Mouse (Mus musculus) thymus, adult 2 months (tissue): ENCODE results near the gene Rsad1.

Experiments used
- CTCF ChIP-seq: fragments of 200-500 bp; IDR thresholded peaks from 2 replicates; pipeline ENCODE4 v1.5.1; 2012; ENCODE audit warnings: mild to moderate bottlenecking, control low read depth, low read length, moderate library complexity, borderline replicate concordance; ENCODE audit not compliant: control insufficient read depth, poor library complexity, insufficient read depth; ENCODE audit errors: extremely low read depth
- POLR2A ChIP-seq: fragments of 200-500 bp; IDR thresholded peaks from 2 replicates; pipeline ENCODE4 v1.6.1; 2012; ENCODE audit warnings: mild to moderate bottlenecking, low read length, control low read depth, moderate library complexity; ENCODE audit not compliant: control insufficient read depth, poor library complexity, insufficient read depth; ENCODE audit errors: extremely low read depth

DNA sequence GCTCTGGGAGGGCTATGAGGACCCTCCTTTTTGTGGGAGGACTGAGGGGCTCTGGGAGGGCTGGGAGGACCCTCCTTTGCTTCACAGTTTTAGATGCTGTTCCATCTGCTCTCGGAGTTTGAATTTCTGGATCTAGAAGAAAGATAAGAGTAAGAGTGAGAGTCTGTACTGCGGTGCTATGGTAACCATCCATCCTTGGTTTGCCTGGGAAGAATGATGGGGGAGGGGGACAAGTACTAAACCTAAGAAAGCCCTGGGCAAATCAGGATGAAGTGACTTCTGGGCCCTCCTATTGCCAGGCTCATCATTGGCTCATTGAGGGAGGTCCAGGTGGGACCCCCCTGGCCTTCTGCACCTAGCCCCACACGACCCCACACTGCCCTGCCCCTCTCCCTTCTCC, 9.2 kb upstream of the Rsad1 start:
- TF ChIP-seq POLR2A = no peak
- TF ChIP-seq CTCF = no peak
